Mouse (Mus musculus) erythroblast, adult 5-6 weeks (primary cell): ENCODE data around the gene Glb1l3. TPM values are rescaled to one million over a fixed set of nuclear protein-coding genes. Genes with fewer than 3 reads are reported as not detected.
A peak's percentile ranks its signal among the peaks of the same experiment; 100 is the strongest.
"Not testable (repeated sequence)": the region's sequence is repeated elsewhere in the genome, so short reads cannot be mapped to it uniquely, and the experiment has no call there.

Source experiments
- ATAC-seq: replicated peaks from 2 replicates; pipeline ENCODE4 v1.8.0; 2016; ENCODE audit warnings: moderate number of reproducible peaks, mild to moderate bottlenecking, moderate TSS enrichment, inconsistent platforms; ENCODE audit not compliant: poor library complexity, low FRiP score, severe bottlenecking
- total RNA-seq, 2 experiments: library from RNA; stranded (forward) in 1 of 2; stranded (reverse) in 1 of 2; fragments of 150-400 nt in 1 of 2; fragments of 200-764, 138-1000 nt in 1 of 2; gene quantifications; 2 replicates each; pipeline versions ENCODE4 v1.2.3 to v1.2.4; 2015 to 2017; ENCODE audit warnings: low replicate concordance in 2 of 2

The Glb1l3 gene
- total RNA-seq (2015; ENCODE audit: low replicate concordance) (not detected in 2 replicates), total RNA-seq (2017; ENCODE audit: low replicate concordance) (not detected in 2 replicates)

GRCm38 (mm10) chr9:26860751-26861150 lies at the start of gene Glb1l3:
TSS of gene Glb1l3 (minus strand) at chr9:26860890.
- ATAC-seq, result no peak

- not testable (repeated sequence) for ATAC-seq
These were observed 9.2 kb upstream of the Glb1l3 start for GRCm38 (mm10) chr9:26869856-26870255.

GRCm38 (mm10) chr9:26831089-26831488 lies 29.6 kb downstream of the Glb1l3 start:
- no peak for ATAC-seq

GRCm38 (mm10) chr9:26819942-26820341 lies 40.7 kb downstream of the Glb1l3 start:
- ATAC-seq, result no peak

- no peak for ATAC-seq
These were observed 52.0 kb downstream of the Glb1l3 start for GRCm38 (mm10) chr9:26808735-26809134.

GRCm38 (mm10) chr9:26805935-26806666 lies 54.6 kb downstream of the Glb1l3 start, which contains the start of gene Glb1l2:
TSS of gene Glb1l2 (minus strand) at chr9:26806468.
- 0 out of 2 replicates have a peak, but pooled peaks have one; percentile 39 for ATAC-seq

GRCm38 (mm10) chr9:26804321-26804720 lies 56.4 kb downstream of the Glb1l3 start:
- no peak for ATAC-seq

GRCm38 (mm10) chr9:26800357-26800756 lies 60.3 kb downstream of the Glb1l3 start:
- no peak for ATAC-seq

- ATAC-seq, result no peak
These were observed 62.0 kb downstream of the Glb1l3 start for GRCm38 (mm10) chr9:26798731-26799130.

GRCm38 (mm10) chr9:26798205-26798604 lies 62.5 kb downstream of the Glb1l3 start:
- ATAC-seq, result no peak

- no peak for ATAC-seq
These were observed 67.9 kb downstream of the Glb1l3 start for GRCm38 (mm10) chr9:26792829-26793228.

GRCm38 (mm10) chr9:26783414-26783975 lies 77.2 kb downstream of the Glb1l3 start:
- ATAC-seq, result no peak

GRCm38 (mm10) chr9:26778421-26778820 lies 82.3 kb downstream of the Glb1l3 start:
- ATAC-seq, result no peak

GRCm38 (mm10) chr9:26776122-26776902 lies 84.4 kb downstream of the Glb1l3 start:
- ATAC-seq, result no peak

GRCm38 (mm10) chr9:26775700-26776099 lies 85.0 kb downstream of the Glb1l3 start:
- no peak for ATAC-seq

GRCm38 (mm10) chr9:26768181-26768580 lies 92.5 kb downstream of the Glb1l3 start:
- no peak for ATAC-seq

Other genes starting within 250 kb of the Glb1l3 start
- gene B3gat1, start 127.2 kb downstream of the Glb1l3 start, total RNA-seq (2015; ENCODE audit: low replicate concordance), result not detected in 2 replicates
- not detected in 2 replicates for gene B3gat1, start 127.2 kb downstream of the Glb1l3 start, total RNA-seq (2017; ENCODE audit: low replicate concordance)
- not detected in 2 replicates for gene Glb1l2, start 54.4 kb downstream of the Glb1l3 start, total RNA-seq (2015; ENCODE audit: low replicate concordance)
- not detected in 2 replicates for gene Glb1l2, start 54.4 kb downstream of the Glb1l3 start, total RNA-seq (2017; ENCODE audit: low replicate concordance)
- gene Gm1110, start 62.2 kb upstream of the Glb1l3 start, total RNA-seq (2015; ENCODE audit: low replicate concordance), result not detected in 2 replicates
- 0.60 TPM in 1 of 2 replicates, not detected in the other for gene Gm1110, start 62.2 kb upstream of the Glb1l3 start, total RNA-seq (2017; ENCODE audit: low replicate concordance)
- gene Acad8, start 138.7 kb upstream of the Glb1l3 start, total RNA-seq (2015; ENCODE audit: low replicate concordance), result 1.9 and 6.0 TPM in 2 replicates
- gene Acad8, start 138.7 kb upstream of the Glb1l3 start, total RNA-seq (2017; ENCODE audit: low replicate concordance), result 2.2 and 6.1 TPM in 2 replicates
- gene Thyn1, start 138.8 kb upstream of the Glb1l3 start, total RNA-seq (2015; ENCODE audit: low replicate concordance), result 16.1 and 17.5 TPM in 2 replicates
- 10.8 and 16.3 TPM in 2 replicates for gene Thyn1, start 138.8 kb upstream of the Glb1l3 start, total RNA-seq (2017; ENCODE audit: low replicate concordance)
- 21.3 and 21.9 TPM in 2 replicates for gene Vps26b, start 169.2 kb upstream of the Glb1l3 start, total RNA-seq (2015; ENCODE audit: low replicate concordance)
- gene Vps26b, start 169.2 kb upstream of the Glb1l3 start, total RNA-seq (2017; ENCODE audit: low replicate concordance), result 11.7 and 16.6 TPM in 2 replicates
- 53.9 and 76.9 TPM in 2 replicates for gene Ncapd3, start 169.3 kb upstream of the Glb1l3 start, total RNA-seq (2015; ENCODE audit: low replicate concordance)
- 35.5 and 43.6 TPM in 2 replicates for gene Ncapd3, start 169.3 kb upstream of the Glb1l3 start, total RNA-seq (2017; ENCODE audit: low replicate concordance)